Mouse (Mus musculus) hindbrain, embryonic 16.5 days (tissue): ENCODE results near the gene Tmem174. TPM values are rescaled to one million over a fixed set of nuclear protein-coding genes. Genes with fewer than 3 reads are reported as not detected.

Experiments
- ATAC-seq: fragments of 200-750 bp; cut with Nextera tagmentation; 2 replicates; pipeline ENCODE4 v1.8.0; 2017; ENCODE audit warnings: moderate TSS enrichment, moderate library complexity
- H3K27ac ChIP-seq: fragments of 300-500 bp; sonication (generic); 2 replicates; pipeline ENCODE4 v1.5.1; 2014; ENCODE audit warnings: low read depth, mild to moderate bottlenecking, control low read depth, low read length, moderate library complexity
- H3K27me3 ChIP-seq: fragments of 300-500 bp; sonication (generic); replicated peaks from 2 replicates; pipeline ENCODE4 v1.6.1; 2014; ENCODE audit warnings: low read length; ENCODE audit not compliant: control insufficient read depth, insufficient read depth
- H3K36me3 ChIP-seq: fragments of 300-500 bp; sonication (generic); 2 replicates; pipeline ENCODE4 v1.6.1; 2014; ENCODE audit warnings: mild to moderate bottlenecking, low read length, moderate library complexity, mixed read lengths; ENCODE audit not compliant: control insufficient read depth, insufficient read depth
- H3K4me1 ChIP-seq: fragments of 300-500 bp; sonication (generic); 2 replicates; pipeline ENCODE4 v1.6.1; 2014; ENCODE audit warnings: low read depth, low read length; ENCODE audit not compliant: control insufficient read depth, insufficient read depth
- H3K4me2 ChIP-seq: fragments of 300-500 bp; sonication (generic); 2 replicates; pipeline ENCODE4 v1.6.1; 2014; ENCODE audit warnings: mild to moderate bottlenecking, low read length, control low read depth, moderate library complexity
- H3K4me3 ChIP-seq: fragments of 300-500 bp; sonication (generic); 2 replicates; pipeline ENCODE4 v1.5.1; 2014; ENCODE audit warnings: mild to moderate bottlenecking, low read length, control low read depth, moderate library complexity
- H3K9ac ChIP-seq: fragments of 300-500 bp; sonication (generic); 2 replicates; pipeline ENCODE4 v1.6.1; 2014; ENCODE audit warnings: low read depth, mild to moderate bottlenecking, control low read depth, low read length, moderate library complexity
- H3K9me3 ChIP-seq: fragments of 300-500 bp; sonication (generic); 2 replicates; pipeline ENCODE4 v1.6.1; 2014; ENCODE audit warnings: mild to moderate bottlenecking, low read length, moderate library complexity; ENCODE audit not compliant: control insufficient read depth
- WGBS: fragments of 180-500 bp; shearing (Covaris S2); extraction: QIAGEN DNeasy Blood & Tissue Kit; methylation state at CpG from one replicate; pipeline ENCODE4 v1.1.7; 2014; 5-methylcytosine and 5-hydroxymethylcytosine counted together
- polyA plus RNA-seq: library from polyadenylated mRNA; unstranded; fragments of >200 nt; fragmentation: Nextera tagmentation; extraction: Ambion mirVana; gene quantifications from 2 replicates; pipeline ENCODE4 v1.2.1, GENCODE M21; 2015

Gene Tmem174
- polyA plus RNA-seq, 1 experiment from 2014 or later, result 0.06 TPM

DNA sequence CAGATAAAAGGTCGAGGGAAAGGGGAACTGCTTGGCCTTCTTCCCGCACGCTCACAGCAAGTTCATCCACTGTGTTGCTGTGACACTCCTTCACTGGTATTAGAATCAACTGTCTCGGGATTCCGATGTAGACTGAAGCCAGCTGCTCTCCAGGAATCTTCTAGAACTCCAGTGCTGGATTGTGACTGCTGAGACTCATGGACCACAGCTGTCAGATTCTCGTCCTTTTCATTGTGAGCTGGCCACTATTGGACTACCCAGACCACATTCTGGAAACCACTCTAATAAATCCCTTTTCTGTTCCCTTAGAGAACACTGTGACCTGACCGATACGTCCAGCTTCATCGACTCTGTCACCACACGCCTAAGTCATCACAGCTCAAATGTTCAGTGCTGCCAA is 28.0 kb upstream of the Tmem174 start:
- Histone ChIP-seq H3K9me3 (no peaks in the 10 kb centered on the region; the same call in 1 of the 2 replicates), H3K4me2 (no peak overlapping the region), H3K36me3 (no peaks in the 10 kb centered on the region), H3K4me1 (no peaks in the 10 kb centered on the region), H3K27ac (no peak overlapping the region), H3K4me3 (no peak overlapping the region), H3K27me3 (no peaks in the 10 kb centered on the region; the same call in 1 of the 2 replicates), H3K9ac (no peak overlapping the region)
- ATAC-seq, result no peak
- WGBS, result 88% methylated on average over 10 of the region's 10 CpGs

DNA sequence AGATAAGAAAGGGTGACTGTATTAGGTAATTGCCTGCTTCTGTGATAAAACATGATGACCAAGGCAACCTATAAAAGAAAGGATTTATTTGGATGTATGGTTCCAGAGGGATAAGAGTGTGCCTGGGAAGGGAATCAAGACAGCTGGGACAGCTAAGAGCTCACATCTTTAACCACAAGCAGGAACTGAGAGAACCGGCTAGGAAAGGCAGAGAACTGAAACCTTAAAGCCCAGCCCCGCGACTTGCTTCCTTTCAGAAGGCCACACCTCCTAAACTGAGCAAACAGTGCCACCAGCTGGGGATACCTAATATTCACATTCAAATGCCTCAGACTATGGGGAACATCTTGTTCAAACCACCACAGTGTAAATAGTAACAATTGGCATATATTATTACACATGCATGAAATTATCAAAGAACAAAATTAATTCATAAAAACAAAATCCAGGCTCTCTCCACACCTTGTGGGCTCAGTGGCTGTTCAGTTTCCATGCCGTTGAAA is 25.0 kb upstream of the Tmem174 start:
- no peak overlapping the region for H3K4me3 ChIP-seq
- no peak overlapping the region for H3K9ac ChIP-seq
- no peak overlapping the region for H3K27ac ChIP-seq
- H3K4me1 ChIP-seq, result no peaks in the 10 kb centered on the region
- no peak for ATAC-seq
- WGBS, result 88% methylated on average over 4 of the region's 4 CpGs
- no peak overlapping the region for H3K4me2 ChIP-seq
- no peaks in the 10 kb centered on the region; the same call in 1 of the 2 replicates for H3K27me3 ChIP-seq
- H3K36me3 ChIP-seq, result no peaks in the 10 kb centered on the region
- no peaks in the 10 kb centered on the region; the same call in 1 of the 2 replicates for H3K9me3 ChIP-seq

DNA sequence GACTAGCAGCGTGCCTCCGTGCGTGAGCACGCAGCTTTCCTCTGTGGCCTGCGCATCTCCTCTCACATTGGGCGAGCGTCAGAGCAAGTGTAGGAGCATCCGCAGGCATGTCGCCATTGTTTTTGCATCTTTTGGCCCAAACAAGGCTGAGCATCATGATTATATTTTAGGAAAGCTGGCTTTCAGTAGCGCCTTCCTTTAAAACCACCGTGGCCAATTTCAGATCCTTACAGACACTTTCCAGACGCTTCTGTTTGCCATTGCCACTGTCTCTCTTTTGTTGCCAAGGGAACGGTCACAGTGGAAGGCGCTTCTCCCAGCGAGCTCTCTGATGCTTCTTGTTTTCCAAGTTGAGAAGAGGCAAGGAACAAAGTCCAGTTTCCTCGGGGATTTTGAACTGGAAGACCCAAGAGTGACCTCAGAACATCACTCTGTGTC is 18.8 kb upstream of the Tmem174 start:
- no peak overlapping the region for H3K27ac ChIP-seq
- H3K9ac ChIP-seq, result no peak overlapping the region
- ATAC-seq, result peak; percentile 51; the same call in 1 of the 2 replicates
- no peaks in the 10 kb centered on the region for H3K4me1 ChIP-seq
- no peak overlapping the region for H3K4me2 ChIP-seq
- H3K27me3 ChIP-seq, result no peaks in the 10 kb centered on the region
- H3K36me3 ChIP-seq, result no peaks in the 10 kb centered on the region
- H3K9me3 ChIP-seq, result no peaks in the 10 kb centered on the region
- WGBS, result 65% methylated on average over 16 of the region's 16 CpGs
- H3K4me3 ChIP-seq, result no peak overlapping the region

DNA sequence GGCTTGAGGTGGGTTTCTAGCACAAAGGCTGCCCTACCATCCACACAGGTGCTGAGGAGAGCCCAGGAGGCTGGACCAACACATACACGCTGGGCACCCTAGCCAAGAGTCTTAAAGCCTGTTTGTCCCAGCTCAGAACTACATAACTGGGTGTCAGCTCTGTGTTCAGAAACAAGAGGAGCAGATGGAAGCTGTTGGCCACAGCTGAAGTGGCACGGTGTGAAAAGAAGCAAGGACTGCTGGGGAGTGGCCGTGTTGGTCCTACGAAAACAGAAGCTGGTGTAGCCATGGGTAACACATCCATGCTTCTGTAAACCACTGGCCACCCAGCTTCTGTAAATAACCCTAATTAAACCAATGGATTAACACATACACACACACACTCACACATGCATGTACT is 18.1 kb upstream of the Tmem174 start:
- Histone ChIP-seq H3K9ac (no peak overlapping the region), H3K27ac (no peak overlapping the region), H3K4me2 (no peak overlapping the region), H3K4me1 (no peaks in the 10 kb centered on the region), H3K9me3 (no peaks in the 10 kb centered on the region), H3K4me3 (no peak overlapping the region), H3K27me3 (no peaks in the 10 kb centered on the region), H3K36me3 (no peaks in the 10 kb centered on the region)
- 92% methylated on average over 4 of the region's 4 CpGs for WGBS
- ATAC-seq, result no peak

DNA sequence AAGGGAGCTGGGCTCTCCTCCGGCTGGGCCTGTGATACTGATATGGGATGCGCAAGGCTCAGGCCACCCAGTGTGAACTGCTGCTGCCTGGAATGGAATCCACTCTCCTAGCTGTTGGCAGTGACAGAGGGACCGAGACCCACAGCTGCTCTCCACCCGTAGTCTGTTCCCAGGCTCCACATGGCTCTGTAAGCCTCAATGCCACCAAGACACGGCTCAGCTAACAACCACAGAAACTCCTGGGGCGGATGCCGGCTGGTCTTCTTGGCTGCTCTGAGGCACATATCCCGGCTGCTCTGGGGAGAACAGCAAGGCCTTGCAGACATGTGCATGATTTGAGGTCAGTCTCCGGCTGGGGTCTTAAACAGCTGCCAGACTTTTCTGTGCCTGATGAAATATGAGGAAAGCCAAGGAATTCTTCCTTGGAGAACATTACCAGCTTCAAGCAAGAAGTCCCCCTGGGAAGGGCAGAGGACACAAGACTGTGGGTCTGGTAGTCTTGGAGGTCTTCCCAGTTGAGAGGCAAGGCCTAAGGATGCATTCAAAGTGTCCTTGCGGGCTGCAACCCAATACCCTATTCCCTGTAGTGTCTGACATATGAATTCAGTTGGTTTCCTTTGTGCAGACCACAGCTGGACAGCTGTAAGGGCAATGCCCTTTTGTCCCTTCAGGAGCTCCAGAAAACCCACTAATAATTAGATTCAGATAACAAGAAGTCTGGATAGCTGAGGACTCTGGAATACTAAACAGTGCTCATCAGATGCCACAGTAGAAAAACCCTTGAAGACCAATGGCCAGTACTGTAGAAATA is 17.1 kb upstream of the Tmem174 start:
- no peak overlapping the region for H3K4me2 ChIP-seq
- no peak overlapping the region for H3K4me3 ChIP-seq
- no peaks in the 10 kb centered on the region for H3K9me3 ChIP-seq
- peak; percentile 73 for ATAC-seq
- H3K27me3 ChIP-seq, result no peaks in the 10 kb centered on the region
- no peak overlapping the region for H3K27ac ChIP-seq
- H3K4me1 ChIP-seq, result no peaks in the 10 kb centered on the region
- H3K9ac ChIP-seq, result no peak overlapping the region
- WGBS, result 63% methylated on average over 10 of the region's 10 CpGs
- no peaks in the 10 kb centered on the region for H3K36me3 ChIP-seq

DNA sequence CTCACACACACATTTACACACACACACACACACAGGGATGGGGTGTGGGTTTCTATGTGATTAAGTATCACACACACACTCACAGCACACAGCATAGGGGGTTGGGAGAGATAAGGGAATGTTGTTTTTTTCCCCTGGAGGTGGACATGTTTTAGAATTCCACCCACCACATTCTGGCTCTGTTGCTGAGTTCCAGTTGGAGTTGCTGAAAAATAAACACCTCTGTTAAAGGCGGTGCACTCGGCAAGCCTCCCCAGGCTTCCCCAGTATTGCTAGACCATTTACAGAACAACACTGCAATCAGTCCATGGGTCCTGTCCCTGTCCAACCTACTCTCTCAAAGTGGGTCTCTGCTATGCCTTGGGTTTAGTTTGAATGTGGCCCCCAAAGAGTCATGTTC is 15.0 kb upstream of the Tmem174 start:
- 75% methylated on average over 2 of the region's 2 CpGs for WGBS
- Histone ChIP-seq H3K9ac (no peak overlapping the region), H3K27ac (no peak overlapping the region), H3K36me3 (no peaks in the 10 kb centered on the region), H3K4me1 (no peaks in the 10 kb centered on the region), H3K27me3 (no peaks in the 10 kb centered on the region), H3K4me2 (no peak overlapping the region), H3K4me3 (no peak overlapping the region), H3K9me3 (no peaks in the 10 kb centered on the region)
- no peak for ATAC-seq

DNA sequence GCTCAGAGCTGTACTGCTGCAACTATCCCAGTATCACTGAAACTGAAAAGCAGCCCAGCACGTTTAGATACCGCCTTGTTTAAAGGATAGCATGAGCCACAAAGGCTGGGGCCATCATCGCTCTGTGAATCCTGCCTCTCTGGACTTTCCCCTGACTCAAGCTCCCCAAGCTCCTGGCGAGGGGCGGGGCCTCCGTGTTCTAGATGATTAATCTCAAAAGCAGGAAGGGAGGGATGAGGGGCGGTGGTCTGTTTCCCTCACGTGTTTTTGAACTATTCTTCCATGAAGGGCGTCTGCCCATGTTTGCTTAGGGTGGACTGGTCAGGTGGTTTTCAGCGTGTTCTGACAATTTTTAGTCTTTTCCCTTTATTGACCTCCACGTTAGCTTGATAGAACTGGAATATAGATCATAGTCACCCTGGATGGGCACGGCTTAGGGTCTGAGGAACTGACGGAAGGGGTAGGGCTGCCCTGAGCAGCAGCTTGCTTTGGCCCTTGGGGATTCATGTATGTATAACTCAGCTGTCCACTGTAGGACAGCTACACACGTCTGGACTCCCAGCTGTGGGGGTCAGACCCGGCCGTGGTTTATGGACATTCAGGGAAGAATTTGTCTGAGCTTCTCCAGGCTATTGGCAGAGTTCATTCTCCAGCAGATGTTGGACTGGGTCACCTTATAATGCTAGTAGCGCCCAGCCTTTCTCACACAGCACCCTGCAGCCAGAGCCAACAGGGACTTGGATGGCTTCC is 14.2 kb upstream of the Tmem174 start:
- H3K4me2 ChIP-seq, result no peak overlapping the region
- no peak for ATAC-seq
- H3K4me1 ChIP-seq, result no peaks in the 10 kb centered on the region
- no peak overlapping the region for H3K4me3 ChIP-seq
- 68% methylated on average over 17 of the region's 17 CpGs for WGBS
- H3K27ac ChIP-seq, result no peak overlapping the region
- no peaks in the 10 kb centered on the region for H3K9me3 ChIP-seq
- no peaks in the 10 kb centered on the region for H3K27me3 ChIP-seq
- H3K36me3 ChIP-seq, result no peaks in the 10 kb centered on the region
- no peak overlapping the region for H3K9ac ChIP-seq

DNA sequence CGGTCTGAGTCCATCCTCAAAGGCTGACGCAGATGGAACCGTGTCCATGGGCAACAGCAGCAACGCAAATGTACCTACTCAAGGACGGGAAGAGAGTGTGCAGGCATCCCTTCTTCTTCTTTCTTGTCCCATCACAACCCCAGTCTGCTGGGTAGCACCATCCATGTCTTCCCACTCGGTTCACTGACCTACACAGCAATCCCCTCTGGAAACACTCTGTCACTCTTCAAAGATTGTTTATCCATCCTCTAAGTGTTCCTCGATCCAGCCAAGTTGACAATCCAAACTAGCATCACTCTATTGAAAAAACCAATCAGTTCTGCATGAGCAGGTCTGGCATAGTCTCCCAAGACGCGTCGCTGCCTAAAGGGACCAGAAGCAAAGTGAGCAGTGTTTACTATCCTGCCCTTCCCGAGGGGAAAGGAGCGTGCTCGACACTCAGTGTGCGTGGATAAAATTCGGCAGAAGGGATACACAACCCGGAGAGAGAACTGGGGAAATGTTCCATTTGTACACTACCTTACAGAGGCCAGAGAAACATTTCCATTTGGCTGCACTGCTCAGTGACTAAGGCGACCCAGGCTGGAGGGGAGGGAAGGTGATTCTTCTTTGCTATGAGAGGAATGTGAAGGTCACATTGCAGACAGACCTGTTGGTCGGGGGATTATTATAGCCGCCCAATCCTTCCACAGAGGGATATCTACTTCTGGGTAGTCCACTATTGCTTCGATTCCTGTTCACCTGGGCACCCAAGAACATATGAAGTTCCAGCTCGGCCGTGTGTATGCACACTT is 10.8 kb upstream of the Tmem174 start:
- H3K9me3 ChIP-seq, result no peaks in the 10 kb centered on the region
- 91% methylated on average over 22 of the region's 22 CpGs for WGBS
- H3K27me3 ChIP-seq, result no peaks in the 10 kb centered on the region
- no peaks in the 10 kb centered on the region for H3K36me3 ChIP-seq
- no peak overlapping the region for H3K9ac ChIP-seq
- no peak for ATAC-seq
- no peak overlapping the region for H3K4me2 ChIP-seq
- no peak overlapping the region for H3K27ac ChIP-seq
- no peaks in the 10 kb centered on the region for H3K4me1 ChIP-seq
- no peak overlapping the region for H3K4me3 ChIP-seq
